Mouse (Mus musculus): ENCODE data around the gene Bcas1. TPM values are rescaled to one million over a fixed set of nuclear protein-coding genes. Genes with fewer than 3 reads are reported as not detected.
A peak's percentile ranks its signal among the peaks of the same experiment; 100 is the strongest.

The Bcas1 gene
- polyA plus RNA-seq, 1 experiment from 2014 or later: 2.1 TPM

DNA sequence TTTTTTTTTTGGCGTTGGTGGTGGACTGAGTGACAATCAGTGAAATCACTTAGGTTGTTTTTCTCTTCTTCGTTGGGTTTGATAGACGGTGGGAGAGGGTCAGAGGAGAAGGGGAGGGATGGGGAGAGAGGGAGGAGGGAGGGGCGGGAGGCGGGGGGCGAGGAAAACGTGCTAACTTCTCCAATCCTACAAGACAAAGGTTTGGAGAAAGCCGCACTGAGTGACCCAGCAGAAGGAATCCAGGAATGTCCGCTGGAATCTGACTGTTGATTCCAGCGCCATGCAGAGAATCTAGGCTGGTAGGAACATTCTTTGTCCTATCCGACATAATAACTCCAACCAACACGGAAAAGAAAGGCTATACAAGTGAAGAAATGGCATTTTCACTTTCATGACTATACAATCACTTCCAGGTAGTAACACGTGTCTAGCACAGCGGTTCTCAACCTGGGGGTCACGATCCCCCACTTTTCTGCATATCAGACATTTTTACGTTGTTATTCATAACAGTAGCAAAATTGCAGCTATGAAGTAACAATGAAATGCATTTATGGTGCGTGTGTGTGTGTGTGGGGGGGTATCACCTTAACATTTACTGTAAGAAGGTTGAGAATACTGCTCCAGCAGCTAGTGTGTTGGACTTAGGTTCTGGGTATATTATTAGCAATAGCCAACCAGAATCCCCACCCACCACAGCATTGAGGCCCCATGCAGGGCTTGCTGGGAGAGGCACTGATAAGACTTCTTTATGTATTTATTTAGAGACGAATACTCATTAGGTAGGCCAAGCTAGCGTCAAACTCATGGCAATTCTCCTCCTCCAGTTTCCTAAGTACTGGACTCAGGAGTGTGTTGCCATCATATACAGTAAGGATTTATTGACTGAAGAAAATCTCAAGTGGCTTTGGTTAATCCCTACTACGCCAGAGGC lies 107.8 kb downstream of the Bcas1 start:
- Histone ChIP-seq H3K4me1 (peaks cover 20% of the 10 kb centered on the region), H3K27me3 (peaks cover 4% of the 10 kb centered on the region; the same call in 1 of the 2 replicates), H3K4me2 (peak overlapping the region; percentile 65), H3K9me3 (replicated peaks) (no peaks in the 10 kb centered on the region), H3K4me3 (peak overlapping the region; percentile 39), H3K27ac (peak overlapping the region; percentile 36; the same call in 1 of the 2 replicates), H3K9ac (peak overlapping the region; percentile 58), H3K36me3 (ENCODE audit: poor library complexity, severe bottlenecking) (no peaks in the 10 kb centered on the region)
- ATAC-seq: peak; percentile 16
- WGBS: 22% methylated on average over 20 of the region's 20 CpGs

- peak overlapping the region; percentile 37; the same call in 1 of the 2 replicates for H3K27ac ChIP-seq
These were observed 108.7 kb downstream of the Bcas1 start for GRCm38 (mm10) chr2:170318713-170319532.

GRCm38 (mm10) chr2:170316774-170317173 lies 110.9 kb downstream of the Bcas1 start:
- H3K36me3 ChIP-seq (ENCODE audit: poor library complexity, severe bottlenecking): no peaks in the 10 kb centered on the region
- no peak overlapping the region for H3K27ac ChIP-seq
- no peak for ATAC-seq
- no peaks in the 10 kb centered on the region for H3K9me3 ChIP-seq (replicated peaks)
- H3K27me3 ChIP-seq: peaks cover 2% of the 10 kb centered on the region; the same call in 1 of the 2 replicates
- 90% methylated on average over 4 of the region's 4 CpGs for WGBS
- H3K4me2 ChIP-seq: no peak overlapping the region
- H3K4me3 ChIP-seq: no peak overlapping the region
- no peak overlapping the region for H3K9ac ChIP-seq
- H3K4me1 ChIP-seq: peaks cover 13% of the 10 kb centered on the region

More at GRCm38 (mm10) chr2:170318713-170319532, 108.7 kb downstream of the Bcas1 start:
- Histone ChIP-seq H3K27me3 (peaks cover 4% of the 10 kb centered on the region; the same call in 1 of the 2 replicates), H3K9ac (peak overlapping the region; percentile 35), H3K9me3 (replicated peaks) (no peaks in the 10 kb centered on the region), H3K4me2 (peak overlapping the region; percentile 65), H3K4me1 (peaks cover 15% of the 10 kb centered on the region), H3K4me3 (peak overlapping the region; percentile 39), H3K36me3 (ENCODE audit: poor library complexity, severe bottlenecking) (no peaks in the 10 kb centered on the region)
- WGBS: 10% methylated on average over 25 of the region's 25 CpGs
- ATAC-seq: peak; percentile 96

GRCm38 (mm10) chr2:170316344-170316743 lies 111.3 kb downstream of the Bcas1 start:
- no peaks in the 10 kb centered on the region for H3K36me3 ChIP-seq (ENCODE audit: poor library complexity, severe bottlenecking)
- H3K4me3 ChIP-seq: no peak overlapping the region
- H3K9me3 ChIP-seq (replicated peaks): no peaks in the 10 kb centered on the region
- H3K27me3 ChIP-seq: no peaks in the 10 kb centered on the region
- no peak for ATAC-seq
- H3K27ac ChIP-seq: no peak overlapping the region
- no peak overlapping the region for H3K4me2 ChIP-seq
- no peak overlapping the region for H3K9ac ChIP-seq
- H3K4me1 ChIP-seq: peaks cover 13% of the 10 kb centered on the region
- 92% methylated on average over 8 of the region's 8 CpGs for WGBS

DNA sequence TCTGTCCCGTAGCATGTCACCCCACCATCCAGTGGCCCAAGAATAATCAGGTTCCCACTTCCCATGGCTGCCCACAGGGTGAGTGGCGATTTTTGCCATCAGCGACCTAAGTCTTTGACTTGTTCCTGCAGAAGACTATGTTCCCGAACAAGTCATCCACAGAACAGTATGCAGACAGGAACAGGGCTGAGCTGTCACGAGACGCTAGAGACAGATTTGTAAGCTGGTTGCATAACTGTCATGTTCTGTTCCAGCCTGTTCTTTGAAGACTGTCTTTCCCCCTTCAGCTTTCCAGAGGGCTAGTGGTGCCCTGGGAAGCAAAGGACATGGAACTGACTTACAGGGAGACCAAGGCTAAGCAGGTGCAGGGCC lies 116.7 kb downstream of the Bcas1 start:
- 90% methylated on average over 6 of the region's 6 CpGs for WGBS
- Histone ChIP-seq H3K27ac (no peak overlapping the region), H3K9ac (no peak overlapping the region), H3K4me1 (peaks cover 17% of the 10 kb centered on the region), H3K4me3 (no peak overlapping the region), H3K27me3 (0 out of 2 replicates have a peak, but pooled peaks cover 3% of the 10 kb centered on the region), H3K36me3 (ENCODE audit: poor library complexity, severe bottlenecking) (no peaks in the 10 kb centered on the region), H3K9me3 (replicated peaks) (no peaks in the 10 kb centered on the region), H3K4me2 (no peak overlapping the region)
- no peak for ATAC-seq

- H3K27me3 ChIP-seq: 0 out of 2 replicates have a peak, but pooled peaks cover 3% of the 10 kb centered on the region
- H3K4me1 ChIP-seq: peaks cover 17% of the 10 kb centered on the region
- H3K9ac ChIP-seq: no peak overlapping the region
- H3K4me3 ChIP-seq: no peak overlapping the region
- no peak for ATAC-seq
- H3K9me3 ChIP-seq (replicated peaks): no peaks in the 10 kb centered on the region
- WGBS: 89% methylated on average over 13 of the region's 13 CpGs
- H3K27ac ChIP-seq: no peak overlapping the region
- no peaks in the 10 kb centered on the region for H3K36me3 ChIP-seq (ENCODE audit: poor library complexity, severe bottlenecking)
- no peak overlapping the region for H3K4me2 ChIP-seq
These were observed 117.2 kb downstream of the Bcas1 start for GRCm38 (mm10) chr2:170310310-170310987.

GRCm38 (mm10) chr2:170308966-170309365 lies 118.7 kb downstream of the Bcas1 start:
- Histone ChIP-seq H3K9ac (no peak overlapping the region), H3K36me3 (ENCODE audit: poor library complexity, severe bottlenecking) (no peaks in the 10 kb centered on the region), H3K27ac (no peak overlapping the region), H3K27me3 (0 out of 2 replicates have a peak, but pooled peaks cover 3% of the 10 kb centered on the region), H3K9me3 (replicated peaks) (no peaks in the 10 kb centered on the region), H3K4me3 (no peak overlapping the region), H3K4me1 (peaks cover 24% of the 10 kb centered on the region), H3K4me2 (no peak overlapping the region)
- ATAC-seq: no peak
- WGBS: 57% methylated on average over 9 of the region's 9 CpGs

GRCm38 (mm10) chr2:170308033-170308820 lies 119.4 kb downstream of the Bcas1 start:
- no peak for ATAC-seq
- Histone ChIP-seq H3K4me3 (no peak overlapping the region), H3K9me3 (replicated peaks) (no peaks in the 10 kb centered on the region), H3K4me1 (peaks cover 24% of the 10 kb centered on the region), H3K36me3 (ENCODE audit: poor library complexity, severe bottlenecking) (no peaks in the 10 kb centered on the region), H3K27me3 (0 out of 2 replicates have a peak, but pooled peaks cover 3% of the 10 kb centered on the region), H3K27ac (peak overlapping the region; percentile 54), H3K9ac (no peak overlapping the region), H3K4me2 (no peak overlapping the region)
- WGBS: 50% methylated on average over 10 of the region's 10 CpGs

DNA sequence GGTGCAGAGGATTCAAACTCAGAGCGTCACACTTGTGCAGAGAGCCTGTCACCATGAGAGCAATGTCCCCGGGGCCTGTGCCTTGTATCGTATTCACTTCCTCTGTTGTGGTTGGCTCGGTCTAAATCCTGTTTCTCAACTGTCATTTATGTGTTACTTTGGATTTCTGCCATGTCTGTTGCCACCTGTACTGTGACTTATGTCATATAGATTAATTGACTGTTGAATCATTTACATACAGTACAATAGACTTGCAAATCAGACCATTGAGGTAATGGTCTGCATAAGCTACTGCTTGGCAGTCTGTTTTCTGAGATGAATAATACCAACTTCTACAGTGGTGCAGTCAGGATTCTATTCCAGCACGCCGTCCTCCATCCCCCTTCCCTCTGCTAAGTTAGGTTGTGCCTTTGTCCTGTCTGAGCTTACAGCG lies 120.0 kb downstream of the Bcas1 start:
- peaks cover 24% of the 10 kb centered on the region for H3K4me1 ChIP-seq
- H3K27ac ChIP-seq: peak overlapping the region; percentile 54; the same call in 1 of the 2 replicates
- 24% methylated on average over 7 of the region's 7 CpGs for WGBS
- no peaks in the 10 kb centered on the region for H3K36me3 ChIP-seq (ENCODE audit: poor library complexity, severe bottlenecking)
- no peak overlapping the region for H3K9ac ChIP-seq
- H3K27me3 ChIP-seq: 0 out of 2 replicates have a peak, but pooled peaks cover 3% of the 10 kb centered on the region
- no peaks in the 10 kb centered on the region for H3K9me3 ChIP-seq (replicated peaks)
- peak; percentile 89 for ATAC-seq
- no peak overlapping the region for H3K4me2 ChIP-seq
- no peak overlapping the region for H3K4me3 ChIP-seq

GRCm38 (mm10) chr2:170306637-170307320 lies 120.9 kb downstream of the Bcas1 start:
- Histone ChIP-seq H3K4me1 (peaks cover 24% of the 10 kb centered on the region), H3K4me3 (no peak overlapping the region), H3K9ac (no peak overlapping the region), H3K36me3 (ENCODE audit: poor library complexity, severe bottlenecking) (no peaks in the 10 kb centered on the region), H3K27ac (0 out of 2 replicates have a peak overlapping the region, but pooled peaks have one; percentile 37), H3K27me3 (0 out of 2 replicates have a peak, but pooled peaks cover 3% of the 10 kb centered on the region), H3K4me2 (no peak overlapping the region), H3K9me3 (replicated peaks) (no peaks in the 10 kb centered on the region)
- ATAC-seq: no peak
- 87% methylated on average over 9 of the region's 9 CpGs for WGBS

Measured in forebrain, embryonic 13.5 days (tissue).